Mouse (Mus musculus): ENCODE data around the gene Ube2k.

DNA sequence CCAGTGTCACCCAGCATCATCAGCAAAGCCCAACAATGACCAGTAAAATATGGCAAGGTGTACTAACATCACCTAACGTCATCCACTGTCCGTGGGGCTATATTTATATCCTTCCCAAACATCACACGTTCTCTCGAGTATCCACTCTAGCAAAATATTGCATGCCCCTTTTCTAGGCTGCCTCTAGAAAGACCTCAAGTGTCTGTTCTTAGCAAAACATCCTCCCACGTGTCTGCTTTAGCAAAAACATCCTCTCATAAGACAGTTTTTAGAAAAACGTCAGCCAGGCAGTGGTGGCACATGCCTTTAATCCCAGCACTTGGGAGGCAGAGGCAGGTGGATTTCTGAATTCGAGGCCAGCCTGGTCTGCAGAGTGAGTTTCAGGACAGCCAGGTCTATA, 36.8 kb upstream of the Ube2k start:
- TF ChIP-seq POLR2A (IDR thresholded peaks at IDR 0.05; ENCODE audit: control insufficient read depth in 1 of 2, insufficient read depth in 1 of 2, low read depth in 1 of 2, low read length in 2 of 2, poor library complexity in 1 of 2) (no peak), CTCF (IDR thresholded peaks at IDR 0.05 in 2 of 3, conservative IDR thresholded peaks at IDR 0.05 in 1 of 3; ENCODE audit: control insufficient read depth in 1 of 3, insufficient read depth in 1 of 3, low read depth in 2 of 3, low read length in 3 of 3, poor library complexity in 1 of 3, severe bottlenecking in 1 of 3) (no peak), ZKSCAN1 (IDR thresholded peaks at IDR 0.05; ENCODE audit: low read depth, low read length) (no peak), MXI1 (IDR thresholded peaks at IDR 0.05; ENCODE audit: low read depth, low read length) (no peak), POLR2AphosphoS2 (IDR thresholded peaks at IDR 0.05; ENCODE audit: low read length) (no peak), MAX (IDR thresholded peaks at IDR 0.05; ENCODE audit: low read length) (no peak), EP300 (IDR thresholded peaks at IDR 0.05; ENCODE audit: low read depth in 1 of 2, low read length in 2 of 2) (no peak), USF2 (IDR thresholded peaks at IDR 0.05; ENCODE audit: borderline replicate concordance in 1 of 2, insufficient read depth in 1 of 2, low read depth in 1 of 2, low read length in 2 of 2) (no peak), NELFE (IDR thresholded peaks at IDR 0.05; ENCODE audit: low read depth, low read length) (no peak), USF1 (IDR thresholded peaks at IDR 0.05; ENCODE audit: low read depth, low read length) (no peak), TCF12 (IDR thresholded peaks at IDR 0.05; ENCODE audit: low read depth, low read length) (no peak), MEF2A (IDR thresholded peaks at IDR 0.05; ENCODE audit: extremely low read depth, insufficient replicate concordance, low read depth, low read length, poor library complexity, severe bottlenecking) (no peak), TAL1 (IDR thresholded peaks at IDR 0.05; ENCODE audit: low read length) (no peak)
